Comparison of ENCODE assay signal across 12 mouse cellular contexts in genomic region chr16:95440334-95440733, GRCm38 (mm10).
A peak's percentile ranks its signal among the peaks of the same experiment; 100 is the strongest.
DNase-seq lines count a peak whose midpoint lies in the region; ATAC-seq lines count a peak whose summit lies in the region.
"Had no signal": no experiment of that assay in that cellular context is flagged by ENCODE, and none has a peak within 500 bp of the region (broad histone marks: within the 10 kb centered on the region; RNA-seq: fewer than 3 reads in every experiment).

No protein-coding gene starts in this region.

- H3K9me3 ChIP-seq in liver, embryonic 13.5 days (replicated peaks) = no peaks in the 10 kb centered on the region
- no peaks in the 10 kb centered on the region for H3K9me3 ChIP-seq in liver, embryonic 12.5 days (replicated peaks)
- H3K9me3 ChIP-seq in forebrain, embryonic 10.5 days = no peaks in the 10 kb centered on the region
- H3K9me3 ChIP-seq: embryonic facial prominence, embryonic 15.5 days; limb, embryonic 13.5 days; stomach, embryonic 15.5 days had no signal

- H3K27ac ChIP-seq in liver, embryonic 13.5 days = 0 out of 2 replicates have a peak overlapping the region, but pooled peaks have one; percentile 66
- no peak overlapping the region for H3K27ac ChIP-seq in liver, embryonic 12.5 days
- H3K27ac ChIP-seq in forebrain, embryonic 10.5 days = no peak overlapping the region
- H3K27ac ChIP-seq: embryonic facial prominence, embryonic 15.5 days; limb, embryonic 13.5 days had no signal

- peaks cover 49% of the 10 kb centered on the region for H3K4me1 ChIP-seq in liver, embryonic 13.5 days (replicated peaks)
- H3K4me1 ChIP-seq in liver, embryonic 12.5 days = peaks cover 51% of the 10 kb centered on the region
- peaks cover 20% of the 10 kb centered on the region for H3K4me1 ChIP-seq in forebrain, embryonic 10.5 days

- no peak for ATAC-seq in liver, embryonic 13.5 days (ENCODE audit: low read depth)
- no peak for ATAC-seq in liver, embryonic 12.5 days
- ATAC-seq in megakaryocyte, adult 5-6 weeks (ENCODE audit: poor library complexity, severe bottlenecking) = no peak

- H3K4me3 ChIP-seq in liver, embryonic 13.5 days (replicated peaks) = no peak overlapping the region
- no peak overlapping the region for H3K4me3 ChIP-seq in liver, embryonic 12.5 days
- no peak overlapping the region for H3K4me3 ChIP-seq in forebrain, embryonic 10.5 days
- H3K4me3 ChIP-seq: embryonic facial prominence, embryonic 15.5 days; limb, embryonic 13.5 days; stomach, embryonic 15.5 days had no signal

- H3K9ac ChIP-seq in liver, embryonic 13.5 days = no peak overlapping the region
- H3K9ac ChIP-seq in liver, embryonic 12.5 days = no peak overlapping the region
- H3K9ac ChIP-seq: embryonic facial prominence, embryonic 15.5 days; limb, embryonic 13.5 days; stomach, embryonic 15.5 days had no signal

- no peaks in the 10 kb centered on the region for H3K36me3 ChIP-seq in liver, embryonic 13.5 days
- H3K36me3 ChIP-seq in liver, embryonic 12.5 days = no peaks in the 10 kb centered on the region
- no peaks in the 10 kb centered on the region for H3K36me3 ChIP-seq in forebrain, embryonic 10.5 days (replicated peaks)
- H3K36me3 ChIP-seq: embryonic facial prominence, embryonic 15.5 days; limb, embryonic 13.5 days; stomach, embryonic 15.5 days had no signal

- no peak overlapping the region for H3K4me2 ChIP-seq in liver, embryonic 13.5 days
- no peak overlapping the region for H3K4me2 ChIP-seq in liver, embryonic 12.5 days
- H3K4me2 ChIP-seq: embryonic facial prominence, embryonic 15.5 days; limb, embryonic 13.5 days; stomach, embryonic 15.5 days had no signal

- DNase-seq in frontal cortex, adult 2 months (ENCODE audit: extremely low spot score in 1 of 2, low spot score in 1 of 2) = peak; percentile 27 to 72
- DNase-seq in frontal cortex, postnatal 10 days (ENCODE audit: low spot score in 2 of 2) = no peak
- DNase-seq in liver, embryonic 13.5 days = no peak
- peak; percentile 23 to 26 for DNase-seq in cerebellum, postnatal 36 days
- peak; percentile 23 for DNase-seq in right cerebral cortex, postnatal 14 days
- no peak for DNase-seq in forebrain, embryonic 10.5 days (ENCODE audit: extremely low spot score, low spot score)
- DNase-seq: kidney, adult 11 months had no signal

- peaks cover 21% of the 10 kb centered on the region for H3K27me3 ChIP-seq in liver, embryonic 13.5 days
- H3K27me3 ChIP-seq in liver, embryonic 12.5 days (replicated peaks) = peaks cover 28% of the 10 kb centered on the region
- H3K27me3 ChIP-seq in forebrain, embryonic 10.5 days (ENCODE audit: poor library complexity, severe bottlenecking) = no peaks in the 10 kb centered on the region
- H3K27me3 ChIP-seq: embryonic facial prominence, embryonic 15.5 days; limb, embryonic 13.5 days; stomach, embryonic 15.5 days had no signal

- 47% methylated on average over 7 of the region's 7 CpGs for WGBS in liver, embryonic 13.5 days (ENCODE audit: insufficient replicate concordance)
- WGBS in liver, embryonic 12.5 days (ENCODE audit: insufficient replicate concordance) = 47% methylated on average over 7 of the region's 7 CpGs
- 89% methylated on average over 7 of the region's 7 CpGs for WGBS in forebrain, embryonic 10.5 days

Comparison
In these comparisons a context has a peak if more than half of its experiments do, and no peak if none do; other contexts are left out.
1. DNase-seq: peak in frontal cortex, adult 2 months (2 of 2), cerebellum, postnatal 36 days (2 of 2) and right cerebral cortex, postnatal 14 days (single experiment); none in frontal cortex, postnatal 10 days (0 of 2), liver, embryonic 13.5 days (single experiment) and forebrain, embryonic 10.5 days (single experiment).